Mouse (Mus musculus): ENCODE results near the gene Slc7a4. TPM values are rescaled to one million over a fixed set of nuclear protein-coding genes. Genes with fewer than 3 reads are reported as not detected.

Slc7a4 gene
- total RNA-seq, 2 experiments from 2014 or later, result 102 to 105 TPM

- peak overlapping the region; percentile 91 for H3K4me3 ChIP-seq
- H3K27ac ChIP-seq, result peak overlapping the region; percentile 97
- TF ChIP-seq CTCF (conservative IDR thresholded peaks at IDR 0.05), result no peak
- no peak for DNase-seq (ENCODE audit: low spot score in 2 of 2)
These were observed 52.9 kb downstream of the Slc7a4 start for GRCm38 (mm10) chr16:17529981-17530586.

GRCm38 (mm10) chr16:17528276-17528675 lies 54.7 kb downstream of the Slc7a4 start:
- H3K27ac ChIP-seq, result peak overlapping the region; percentile 29; the same call in 1 of the 2 replicates
- H3K4me3 ChIP-seq, result no peak overlapping the region
- DNase-seq (ENCODE audit: low spot score in 2 of 2), result no peak
- no peak for TF ChIP-seq CTCF (conservative IDR thresholded peaks at IDR 0.05)

GRCm38 (mm10) chr16:17527606-17528005 lies 55.4 kb downstream of the Slc7a4 start:
- no peak for TF ChIP-seq CTCF (conservative IDR thresholded peaks at IDR 0.05)
- Histone ChIP-seq H3K27ac (0 out of 2 replicates have a peak overlapping the region, but pooled peaks have one; percentile 29), H3K4me3 (no peak overlapping the region)
- DNase-seq (ENCODE audit: low spot score in 2 of 2), result no peak

- H3K4me3 ChIP-seq, result no peak overlapping the region
- no peak for TF ChIP-seq CTCF (conservative IDR thresholded peaks at IDR 0.05)
These were observed 56.8 kb downstream of the Slc7a4 start for GRCm38 (mm10) chr16:17526223-17526622.

GRCm38 (mm10) chr16:17525524-17525923 lies 57.5 kb downstream of the Slc7a4 start:
- no peak overlapping the region for H3K27ac ChIP-seq
- no peak overlapping the region for H3K4me3 ChIP-seq
- TF ChIP-seq CTCF (conservative IDR thresholded peaks at IDR 0.05), result no peak
- DNase-seq (ENCODE audit: low spot score in 2 of 2), result no peak

More at GRCm38 (mm10) chr16:17526223-17526622, 56.8 kb downstream of the Slc7a4 start:
- DNase-seq (ENCODE audit: low spot score in 2 of 2), result no peak
- no peak overlapping the region for H3K27ac ChIP-seq

GRCm38 (mm10) chr16:17524156-17524555 lies 58.9 kb downstream of the Slc7a4 start:
- TF ChIP-seq CTCF (conservative IDR thresholded peaks at IDR 0.05), result no peak
- Histone ChIP-seq H3K27ac (no peak overlapping the region), H3K4me3 (no peak overlapping the region)
- no peak for DNase-seq (ENCODE audit: low spot score in 2 of 2)

Other genes starting within 250 kb of the Slc7a4 start
- 10 to 100 TPM; 19.4 to 20.6 TPM for gene Snap29, start 177.2 kb downstream of the Slc7a4 start, total RNA-seq (2021)
- gene Pi4ka, start 176.9 kb downstream of the Slc7a4 start, total RNA-seq (2021), result 100 to 1,000 TPM; 275 to 301 TPM
- 10 to 100 TPM; 33.5 to 37.4 TPM for gene Crkl, start 131.2 kb downstream of the Slc7a4 start, total RNA-seq (2021)
- 100 to 1,000 TPM; 112 to 116 TPM for gene Aifm3, start 93.6 kb downstream of the Slc7a4 start, total RNA-seq (2021)
- 100 to 1,000 TPM; 186 to 201 TPM for gene Lztr1, start 74.5 kb downstream of the Slc7a4 start, total RNA-seq (2021)
- gene Thap7, start 52.1 kb downstream of the Slc7a4 start, total RNA-seq (2021), result 10 to 100 TPM; 42.3 to 45.4 TPM
- under 1 TPM; 0.36 to 0.56 TPM for gene Lrrc74b, start 22.0 kb downstream of the Slc7a4 start, total RNA-seq (2021)
- 1 to 10 TPM in 1 of 2 experiments, under 1 TPM in 1; 0.95 to 1.4 TPM for gene P2rx6, start 21.3 kb downstream of the Slc7a4 start, total RNA-seq (2021)
- gene Smpd4, start 36.1 kb upstream of the Slc7a4 start, total RNA-seq (2021), result 10 to 100 TPM; 49.2 to 59.7 TPM
- 10 to 100 TPM; 38.1 to 54.2 TPM for gene Ccdc74a, start 63.3 kb upstream of the Slc7a4 start, total RNA-seq (2021)
- gene Med15, start 149.7 kb upstream of the Slc7a4 start, total RNA-seq (2021), result 10 to 100 TPM; 76.7 to 81.8 TPM
- 100 to 1,000 TPM; 101 TPM for gene Klhl22, start 176.4 kb upstream of the Slc7a4 start, total RNA-seq (2021)
- gene Scarf2, start 214.1 kb upstream of the Slc7a4 start, total RNA-seq (2021), result 1 to 10 TPM; 2.5 to 2.7 TPM
- 1 to 10 TPM; 3.2 to 4.5 TPM for gene B830017H08Rik, start 249.9 kb upstream of the Slc7a4 start, total RNA-seq (2021)

Measured in layer of hippocampus, adult 2 months (tissue).